Mouse (Mus musculus) layer of hippocampus, adult 11-12 months (tissue): ENCODE measurements around the gene Rab44.
"Not testable (repeated sequence)": the region's sequence is repeated elsewhere in the genome, so short reads cannot be mapped to it uniquely, and the experiment has no call there.

Source experiments
- DNase-seq: peaks from one replicate; pipeline ENCODE4 v3.0.0; 2022; ENCODE audit warnings: low spot score

The Rab44 gene

DNA sequence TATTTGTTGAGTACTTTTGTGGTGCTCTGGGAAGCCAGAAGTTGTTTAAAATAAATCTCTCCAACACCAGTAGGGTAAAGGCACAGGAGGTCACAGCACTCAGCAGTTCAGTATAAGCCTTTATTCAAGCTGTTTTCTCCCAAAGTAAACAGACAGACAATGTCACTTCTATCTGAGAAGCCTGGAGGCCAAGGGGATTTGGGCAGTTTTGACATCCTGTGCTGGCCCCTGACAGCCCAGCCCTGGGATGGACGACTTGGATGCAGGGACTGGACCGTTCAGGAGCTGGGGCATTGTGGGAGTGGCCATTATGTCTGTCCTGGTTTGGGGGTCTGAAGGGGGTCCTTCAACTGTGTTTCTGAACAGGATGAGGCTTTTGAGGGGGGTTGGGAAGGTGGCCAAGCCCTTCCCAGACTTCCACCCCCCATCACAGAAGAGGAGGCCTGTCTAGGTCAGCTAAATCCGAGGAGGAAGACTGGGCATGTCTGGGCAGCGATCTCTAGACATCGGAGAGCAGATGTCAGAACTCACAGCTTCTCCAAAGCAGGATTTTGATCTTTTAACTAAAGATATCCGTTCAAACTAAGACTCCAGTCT, 22.5 kb upstream of the Rab44 start:
- DNase-seq: peak; percentile 1

DNA sequence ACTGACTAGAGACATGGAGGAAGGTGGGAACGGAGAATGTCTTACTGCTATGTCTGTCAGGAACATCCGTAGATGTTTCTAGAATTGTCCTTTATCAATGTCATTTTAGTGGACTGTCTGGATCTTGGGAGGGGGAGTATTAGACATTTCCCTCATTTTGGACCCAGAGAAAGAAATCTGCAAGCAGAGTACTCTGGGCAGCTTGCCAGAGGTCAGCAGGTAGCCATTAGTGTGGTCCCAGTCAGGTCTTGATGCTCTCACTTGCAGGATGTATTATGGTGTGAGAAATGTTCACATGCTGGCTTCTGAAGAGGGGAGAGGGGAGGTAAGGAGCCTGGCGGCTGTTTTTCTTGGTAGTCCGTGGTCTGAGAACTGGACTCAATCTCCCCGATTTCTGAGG, 21.4 kb upstream of the Rab44 start:
- DNase-seq: peak; percentile 2

DNA sequence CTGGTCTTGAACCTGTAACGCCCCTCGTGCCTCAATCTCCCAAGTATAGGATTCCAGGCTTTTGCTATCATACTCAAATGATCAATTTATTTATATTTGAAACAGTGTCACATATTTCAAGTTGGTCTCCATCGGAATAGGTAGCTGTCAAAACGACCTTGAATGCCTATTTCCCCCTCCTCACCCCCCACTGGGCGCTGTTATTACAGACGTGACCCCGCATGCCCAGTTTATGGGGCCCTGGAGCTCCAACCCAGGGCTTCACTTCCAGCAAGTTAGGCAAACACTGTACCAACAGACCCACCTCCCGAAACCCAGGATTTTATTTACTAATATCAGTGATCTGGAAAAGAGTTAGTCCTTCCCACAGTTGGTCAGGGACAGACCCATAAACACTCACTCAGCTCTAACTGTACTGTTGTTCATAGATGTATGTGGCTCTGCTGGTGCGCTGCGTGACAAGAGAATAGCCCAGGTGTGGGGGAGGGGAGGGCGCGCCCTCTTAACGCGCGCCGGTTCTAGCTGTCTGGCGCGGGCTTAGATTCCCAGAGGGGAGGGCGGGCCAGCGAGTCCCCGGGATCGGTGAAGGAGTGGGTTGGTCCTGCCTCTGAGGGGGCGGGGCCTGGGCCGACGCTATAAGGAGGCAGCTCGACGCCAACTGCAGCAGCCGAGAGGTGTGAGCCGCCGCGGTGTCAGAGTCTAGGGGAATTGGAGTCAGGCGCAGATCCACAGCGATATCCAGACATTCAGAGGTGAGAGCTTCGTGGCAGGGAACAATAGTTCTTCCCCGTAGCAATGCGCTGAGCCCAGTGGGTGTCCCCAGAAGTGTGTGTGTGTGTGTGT, 20.6 kb upstream of the Rab44 start:
- DNase-seq: peak; percentile 65

DNA sequence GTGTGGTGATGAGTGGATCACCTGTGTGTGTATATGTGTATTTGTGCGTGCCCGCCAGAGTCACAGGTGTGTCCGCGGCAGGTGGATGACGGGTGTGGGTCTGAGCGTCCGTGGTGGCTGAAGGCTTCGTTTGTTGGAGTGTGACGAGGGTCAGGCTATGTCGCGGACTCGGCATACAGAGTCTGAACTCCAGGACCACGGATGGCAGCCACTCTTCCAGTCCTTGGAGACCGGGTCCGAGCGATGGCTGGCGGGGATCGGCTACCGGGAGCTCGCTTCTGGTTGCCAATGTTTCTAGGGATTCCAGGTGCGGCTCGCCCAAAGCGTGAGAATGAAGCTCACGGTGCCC, 20.0 kb upstream of the Rab44 start:
- DNase-seq: no peak

DNA sequence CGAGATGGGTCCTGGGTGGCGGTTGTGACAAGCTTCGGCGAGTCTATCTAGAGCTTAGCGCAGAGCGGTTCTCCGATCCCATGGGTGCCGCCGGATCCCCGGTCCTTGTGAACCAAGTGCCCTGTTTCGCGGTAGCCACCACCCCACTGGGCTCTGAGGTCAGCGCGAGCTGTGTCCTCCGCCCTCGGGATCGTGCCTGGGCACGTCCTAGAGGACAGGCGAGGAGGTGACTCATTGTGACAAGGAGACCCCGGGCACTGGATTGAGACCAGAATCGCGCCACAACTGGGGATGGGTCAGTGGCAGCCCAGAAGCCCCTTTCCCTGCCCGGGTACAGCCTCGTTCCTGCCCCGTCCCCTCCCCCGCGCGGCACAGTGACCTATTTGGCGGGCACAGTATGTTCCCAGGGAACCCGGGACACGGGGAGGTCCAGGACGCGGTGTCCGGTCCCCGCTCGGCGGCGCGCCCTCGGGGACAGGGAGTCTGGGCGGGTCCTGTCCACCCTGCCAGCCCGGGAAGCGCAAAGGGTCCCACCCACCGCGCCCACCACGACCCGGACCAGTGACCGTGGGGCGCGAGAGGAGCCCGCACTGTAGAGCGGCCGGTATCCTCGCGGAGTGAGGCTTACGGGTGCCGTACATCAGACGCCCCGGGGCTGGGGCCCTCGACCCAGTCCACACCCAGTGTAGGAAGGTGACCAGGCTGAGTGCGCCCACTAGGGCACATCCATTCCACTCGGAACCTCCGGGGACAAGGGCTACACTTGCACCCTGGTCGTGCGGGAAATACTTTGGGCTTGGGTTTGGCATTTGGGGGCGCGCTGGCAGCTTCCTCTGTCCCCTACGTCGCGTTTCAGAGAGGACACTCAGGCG, 19.4 kb upstream of the Rab44 start:
- peak; percentile 51 for DNase-seq

DNA sequence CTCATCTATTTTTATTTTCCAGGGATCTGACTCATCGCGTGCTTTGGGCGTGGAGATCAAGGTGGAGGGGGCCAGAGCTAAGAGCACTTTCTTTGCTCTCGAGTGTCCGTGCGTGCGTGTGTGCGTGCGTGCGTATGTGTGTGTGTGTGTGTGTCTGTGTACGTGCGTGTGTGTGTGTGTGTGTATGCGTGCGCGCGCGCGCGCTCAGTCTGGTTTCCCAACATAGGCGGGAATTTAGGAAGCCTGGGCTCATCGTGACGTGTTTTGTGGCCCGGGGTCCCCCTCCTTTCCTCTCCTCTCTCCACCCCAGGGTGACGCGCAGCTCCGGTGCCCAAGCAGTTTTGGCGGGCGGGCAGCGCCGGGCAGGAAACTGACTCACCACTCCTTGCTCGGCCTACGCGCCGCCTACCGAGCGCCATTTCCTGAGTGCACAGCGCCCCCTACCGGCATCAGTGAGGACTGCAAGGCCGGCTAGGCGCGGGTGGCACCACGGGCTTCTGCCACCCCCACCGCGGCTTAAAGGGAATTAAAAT, 18.7 kb upstream of the Rab44 start:
- DNase-seq: peak; percentile 96

GRCm38 (mm10) chr17:29096245-29096644, 17.7 kb upstream of the Rab44 start:
- peak; percentile 1 for DNase-seq

- DNase-seq: no peak
These were observed 16.9 kb upstream of the Rab44 start for GRCm38 (mm10) chr17:29096851-29097561.

- DNase-seq: no peak
These were observed 15.7 kb upstream of the Rab44 start for GRCm38 (mm10) chr17:29098291-29098690.

DNA sequence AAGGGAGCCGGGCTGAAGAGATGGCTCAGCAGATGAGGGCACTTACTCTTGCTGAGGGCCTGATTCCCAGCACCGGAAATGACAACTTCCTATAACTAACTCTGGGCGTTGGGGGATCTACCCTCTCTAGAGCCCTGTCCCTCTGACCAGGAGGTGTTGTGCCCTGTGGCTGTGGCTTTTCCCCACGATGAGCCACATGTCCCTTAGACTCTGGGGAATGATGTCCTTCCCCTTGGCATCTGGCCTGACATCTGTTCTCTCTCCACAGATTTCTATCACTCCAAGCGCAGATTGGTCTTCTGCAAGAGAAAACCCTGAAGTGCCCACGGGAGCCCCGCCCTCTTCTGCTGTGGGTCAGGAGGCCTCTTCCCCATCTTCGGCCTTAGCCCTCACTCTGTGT, 14.9 kb upstream of the Rab44 start:
- no peak for DNase-seq

- no peak for DNase-seq
These were observed 13.3 kb upstream of the Rab44 start for GRCm38 (mm10) chr17:29100627-29101026.

DNA sequence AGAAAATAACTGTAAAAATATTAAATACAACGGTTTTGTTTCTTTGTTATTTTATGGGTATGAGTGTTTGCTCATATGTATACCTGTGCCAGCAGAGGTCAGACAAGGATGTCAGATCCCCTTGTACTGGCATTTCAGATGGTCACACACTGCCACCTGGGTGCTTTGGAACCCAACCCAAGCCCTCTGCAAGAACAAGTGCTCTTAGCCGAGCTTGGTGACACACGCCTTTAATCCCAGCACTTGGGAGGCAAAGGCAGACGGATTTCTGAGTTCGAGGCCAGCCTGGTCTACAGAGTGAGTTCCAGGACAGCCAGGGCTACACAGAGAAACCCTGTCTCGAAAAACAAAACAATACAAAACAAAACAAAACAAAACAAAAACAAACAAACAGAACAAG, 3.6 kb upstream of the Rab44 start:
- DNase-seq: not testable (repeated sequence)

- DNase-seq: no peak
These were observed 2.6 kb upstream of the Rab44 start for GRCm38 (mm10) chr17:29111332-29111731.

DNA sequence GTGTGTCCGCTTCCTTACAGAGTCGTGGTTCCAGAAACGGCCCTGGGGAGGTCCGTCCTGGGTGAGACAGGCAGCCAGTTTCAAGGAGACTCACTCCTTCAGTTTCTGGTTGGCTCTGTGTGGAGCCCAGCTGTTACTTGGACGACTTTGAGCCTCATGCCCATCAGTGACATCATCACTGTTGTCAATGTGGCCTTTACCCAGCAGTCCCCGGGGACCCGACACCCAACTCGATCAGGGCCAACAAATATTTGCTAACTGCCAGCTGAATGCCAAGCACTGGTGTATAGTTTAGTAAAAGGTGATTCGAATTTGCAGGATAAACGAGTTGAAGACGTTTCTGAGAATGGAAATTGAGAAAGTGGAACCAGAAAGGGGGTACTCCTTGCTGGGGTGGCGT, 2.1 kb downstream of the Rab44 start:
- no peak for DNase-seq

DNA sequence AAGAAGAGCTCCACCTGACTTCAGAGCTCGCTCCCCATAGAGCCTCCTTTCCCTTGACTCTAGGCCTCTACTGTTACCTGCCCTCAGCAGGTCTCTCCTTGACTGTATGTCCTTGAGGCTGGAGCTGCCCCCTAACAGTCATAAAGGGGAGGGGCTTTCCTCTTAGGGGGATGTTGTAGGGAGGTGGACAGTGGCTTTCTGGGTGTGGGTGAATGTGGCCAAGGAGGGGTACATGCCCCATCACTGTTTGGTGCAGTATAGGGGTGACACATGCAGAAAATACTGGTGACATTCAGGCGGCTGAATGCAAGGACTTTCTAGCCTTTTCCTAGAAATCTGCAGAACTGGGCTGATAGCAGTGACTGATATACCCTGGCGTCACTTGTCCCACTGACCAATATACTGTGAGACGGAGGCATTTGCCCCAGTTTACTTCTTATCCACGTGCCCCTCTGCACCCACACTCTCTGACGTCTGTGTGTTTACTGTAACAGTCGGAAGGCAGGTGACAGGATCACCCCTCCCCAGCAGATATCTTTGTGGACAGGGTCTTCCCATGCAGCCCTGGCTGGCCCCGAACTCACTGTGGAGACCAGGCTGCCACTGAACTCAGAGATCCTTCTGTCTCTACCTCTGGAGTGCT, 3.2 kb downstream of the Rab44 start:
- DNase-seq: no peak

DNA sequence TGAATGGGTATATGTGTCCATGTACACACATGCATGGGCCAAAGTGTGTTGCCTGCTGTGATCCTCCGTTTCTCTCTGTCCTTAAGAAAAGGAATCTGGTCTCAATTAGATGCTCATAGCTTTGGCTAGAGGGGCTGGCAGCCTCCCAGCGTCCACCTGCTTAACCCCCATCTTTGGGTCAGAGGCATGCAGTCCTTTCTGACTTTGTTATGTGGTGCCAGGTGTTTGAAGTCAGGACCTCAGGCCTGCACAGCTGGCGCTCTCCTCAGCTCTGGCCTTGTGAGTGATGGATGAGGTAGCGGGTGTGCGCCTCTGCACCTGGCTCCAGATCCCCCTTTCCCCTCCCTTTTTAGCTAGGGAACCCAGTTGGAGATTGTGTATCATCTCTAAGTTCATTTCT, 4.1 kb downstream of the Rab44 start:
- no peak for DNase-seq

GRCm38 (mm10) chr17:29120666-29121065, 6.7 kb downstream of the Rab44 start:
- DNase-seq: no peak

- DNase-seq: no peak
These were observed 8.9 kb downstream of the Rab44 start for GRCm38 (mm10) chr17:29122817-29123216.

GRCm38 (mm10) chr17:29123578-29124174, 9.7 kb downstream of the Rab44 start:
- DNase-seq: no peak

DNA sequence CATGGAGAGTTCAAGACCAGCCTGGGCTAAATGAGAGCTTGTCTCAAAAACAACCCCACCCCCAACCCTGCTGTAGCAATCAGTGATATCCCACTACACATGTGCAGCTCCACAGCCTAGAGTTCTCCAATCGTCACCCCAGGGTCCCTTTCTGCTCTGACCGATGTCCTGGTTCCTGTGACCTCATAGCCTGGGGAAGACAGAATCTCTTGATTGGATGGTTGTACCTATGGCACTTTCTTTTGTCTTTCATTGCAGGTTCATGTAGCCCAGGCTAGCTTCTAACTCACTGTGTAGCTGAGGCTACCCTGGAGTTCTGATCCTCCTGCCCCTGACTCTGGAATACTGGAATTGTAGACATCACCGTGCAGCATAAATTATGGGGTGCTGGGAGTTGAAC, 12.6 kb downstream of the Rab44 start:
- no peak for DNase-seq

DNA sequence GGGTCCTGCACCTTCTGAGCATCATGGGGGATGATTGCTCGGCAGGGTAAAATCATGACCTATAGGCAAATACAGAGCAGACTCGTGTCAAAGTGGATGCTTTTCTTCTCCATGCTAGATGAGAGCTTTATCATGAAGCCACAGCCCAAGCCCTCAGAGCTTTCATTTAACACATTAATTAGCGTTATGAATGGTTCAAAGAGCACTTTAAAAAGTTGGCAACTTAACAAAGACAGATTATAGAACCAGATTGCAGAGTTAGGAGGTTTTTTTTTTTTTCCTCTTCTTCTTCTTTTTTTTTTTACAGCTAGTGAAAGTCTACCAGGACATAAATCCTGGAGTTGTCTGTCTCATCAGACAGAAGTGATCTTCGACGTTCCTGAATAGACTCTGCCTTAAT, 15.4 kb downstream of the Rab44 start:
- DNase-seq: no peak
